Mouse (Mus musculus) MEL (cell line): ENCODE measurements around the gene Nos1ap. TPM values are rescaled to one million over a fixed set of nuclear protein-coding genes. Genes with fewer than 3 reads are reported as not detected.

Experiments
- DNase-seq: peaks from one replicate; pipeline ENCODE4 v3.0.0; 2011; ENCODE audit warnings: low read depth, low spot score
- H3K27ac ChIP-seq: 2 replicates; pipeline ENCODE4 v1.5.1; 2012; ENCODE audit warnings: low read depth, mild to moderate bottlenecking, control low read depth, low read length, moderate library complexity; ENCODE audit not compliant: control insufficient read depth
- H3K27me3 ChIP-seq, 2 experiments: fragments of 150-350 bp in 1 of 2; sonication (generic) in 1 of 2; 2 replicates each; pipeline ENCODE4 v1.6.1; 2012; ENCODE audit warnings: low read length in 2 of 2, mild to moderate bottlenecking in 2 of 2, improper control_type of control experiment in 1 of 2, moderate library complexity in 1 of 2; ENCODE audit not compliant: insufficient read depth in 2 of 2, control insufficient read depth in 1 of 2
- H3K36me3 ChIP-seq, 2 experiments: 2 replicates each; pipeline ENCODE4 v1.6.1; 2012 to 2014; ENCODE audit warnings: low read length in 2 of 2, improper control_type of control experiment in 1 of 2, inconsistent platforms in 1 of 2, mild to moderate bottlenecking in 1 of 2; ENCODE audit not compliant: insufficient read depth in 2 of 2, control insufficient read depth in 1 of 2
- H3K4me1 ChIP-seq, 2 experiments: fragments of 150-350 bp in 1 of 2; sonication (generic) in 1 of 2; 2 replicates each; pipeline ENCODE4 v1.6.1; 2012; ENCODE audit warnings: low read length in 2 of 2, improper control_type of control experiment in 1 of 2, mild to moderate bottlenecking in 1 of 2; ENCODE audit not compliant: insufficient read depth in 2 of 2, control insufficient read depth in 1 of 2
- H3K4me3 ChIP-seq, 2 experiments: fragments of 150-350 bp in 1 of 2; sonication (generic) in 1 of 2; 2 replicates each; pipeline ENCODE4 v1.5.1; 2012; ENCODE audit warnings: low read depth in 2 of 2, low read length in 2 of 2, mild to moderate bottlenecking in 2 of 2, moderate library complexity in 2 of 2, control low read depth in 1 of 2, improper control_type of control experiment in 1 of 2; ENCODE audit not compliant: control insufficient read depth in 1 of 2, insufficient read depth in 1 of 2
- H3K79me2 ChIP-seq: 2 replicates; pipeline ENCODE4 v1.6.1; 2012; ENCODE audit warnings: mild to moderate bottlenecking, low read length, moderate library complexity; ENCODE audit not compliant: control insufficient read depth, poor library complexity, insufficient read depth
- H3K9ac ChIP-seq: 2 replicates; pipeline ENCODE4 v1.6.1; 2012; ENCODE audit warnings: low read depth, mild to moderate bottlenecking, control low read depth, low read length, moderate library complexity; ENCODE audit not compliant: control insufficient read depth, poor library complexity, severe bottlenecking
- H3K9me3 ChIP-seq: fragments of 150-350 bp; sonication (generic); replicated peaks from 2 replicates; pipeline ENCODE4 v1.6.1; 2012; ENCODE audit warnings: mild to moderate bottlenecking, low read length, improper control_type of control experiment, moderate library complexity; ENCODE audit not compliant: insufficient read depth
- CHD1 ChIP-seq: IDR thresholded peaks from 2 replicates; pipeline ENCODE4 v1.6.1; 2012; ENCODE audit warnings: low read depth, mild to moderate bottlenecking, inconsistent platforms, low read length, improper control_type of control experiment
- E2F4 ChIP-seq: IDR thresholded peaks from 2 replicates; pipeline ENCODE4 v1.6.1; 2011; ENCODE audit warnings: low read depth, low read length, improper control_type of control experiment, borderline replicate concordance
- ELF1 ChIP-seq: IDR thresholded peaks from 2 replicates; pipeline ENCODE4 v1.6.1; 2014; ENCODE audit warnings: low read depth, mild to moderate bottlenecking, inconsistent platforms, low read length, improper control_type of control experiment, moderate library complexity
- ETS1 ChIP-seq: IDR thresholded peaks from 2 replicates; pipeline ENCODE4 v1.6.1; 2012; ENCODE audit warnings: low read depth, mild to moderate bottlenecking, inconsistent platforms, low read length, improper control_type of control experiment, moderate library complexity
- GABPA ChIP-seq: IDR thresholded peaks from 2 replicates; pipeline ENCODE4 v1.6.1; 2012; ENCODE audit warnings: low read depth, mild to moderate bottlenecking, inconsistent platforms, low read length, improper control_type of control experiment, moderate library complexity
- HCFC1 ChIP-seq: IDR thresholded peaks from 2 replicates; pipeline ENCODE4 v1.6.1; 2012; ENCODE audit warnings: low read depth, mild to moderate bottlenecking, inconsistent platforms, low read length, improper control_type of control experiment, moderate library complexity
- JUND ChIP-seq: IDR thresholded peaks from 2 replicates; pipeline ENCODE4 v1.6.1; 2011; ENCODE audit warnings: low read depth, mild to moderate bottlenecking, improper control_type of control experiment, low read length
- MAFK ChIP-seq: IDR thresholded peaks from 2 replicates; pipeline ENCODE4 v1.6.1; 2011; ENCODE audit warnings: low read depth, mild to moderate bottlenecking, low read length, improper control_type of control experiment, borderline replicate concordance
- MAZ ChIP-seq: IDR thresholded peaks from 2 replicates; pipeline ENCODE4 v1.6.1; 2012; ENCODE audit warnings: low read depth, mild to moderate bottlenecking, inconsistent platforms, low read length, improper control_type of control experiment
- MEF2A ChIP-seq: IDR thresholded peaks from 2 replicates; pipeline ENCODE4 v1.6.1; 2014; ENCODE audit warnings: low read depth, mild to moderate bottlenecking, inconsistent platforms, low read length, improper control_type of control experiment; ENCODE audit not compliant: poor library complexity, insufficient replicate concordance, severe bottlenecking; ENCODE audit errors: extremely low read depth
- MYC ChIP-seq: IDR thresholded peaks from 2 replicates; pipeline ENCODE4 v1.6.1; 2011; ENCODE audit warnings: low read depth, mild to moderate bottlenecking, low read length, improper control_type of control experiment, moderate library complexity
- NRF1 ChIP-seq: IDR thresholded peaks from 2 replicates; pipeline ENCODE4 v1.6.1; 2014; ENCODE audit warnings: low read depth, mild to moderate bottlenecking, inconsistent platforms, low read length, improper control_type of control experiment, moderate library complexity; ENCODE audit not compliant: poor library complexity, insufficient read depth, severe bottlenecking
- SIN3A ChIP-seq: IDR thresholded peaks from 2 replicates; pipeline ENCODE4 v1.6.1; 2012; ENCODE audit warnings: low read length, improper control_type of control experiment, inconsistent platforms
- TAL1 ChIP-seq: IDR thresholded peaks from 2 replicates; pipeline ENCODE4 v1.6.1; 2012; ENCODE audit warnings: mild to moderate bottlenecking, inconsistent platforms, low read length, moderate library complexity, mixed read lengths
- TBP ChIP-seq: IDR thresholded peaks from 2 replicates; pipeline ENCODE4 v1.8.0; 2011; ENCODE audit warnings: low read depth, low read length, improper control_type of control experiment
- TCF12 ChIP-seq: IDR thresholded peaks from 2 replicates; pipeline ENCODE4 v1.6.1; 2014; ENCODE audit warnings: low read depth, mild to moderate bottlenecking, inconsistent platforms, low read length, improper control_type of control experiment, moderate library complexity
- ZC3H11A ChIP-seq: IDR thresholded peaks from 2 replicates; pipeline ENCODE4 v1.6.1; 2012; ENCODE audit warnings: low read depth, mild to moderate bottlenecking, inconsistent platforms, low read length, improper control_type of control experiment
- ZMIZ1 ChIP-seq: IDR thresholded peaks from 2 replicates; pipeline ENCODE4 v1.6.1; 2012; ENCODE audit warnings: low read depth, mild to moderate bottlenecking, inconsistent platforms, low read length, improper control_type of control experiment, moderate library complexity
- polyA plus RNA-seq, 2 experiments: library from polyadenylated mRNA; stranded (reverse) in 1 of 2; unstranded in 1 of 2; fragments of >175 nt in 1 of 2; fragments of >200 nt in 1 of 2; gene quantifications; 2 replicates each; pipeline versions ENCODE4 v1.2.1 to v1.2.4; 2012; ENCODE audit warnings: low replicate concordance in 2 of 2, low read depth in 1 of 2; ENCODE audit not compliant: insufficient read length in 2 of 2, insufficient read depth in 1 of 2, missing spikeins in 1 of 2
- total RNA-seq: library from RNA; depleted of rRNA; stranded (reverse); fragments of 300-350 nt; gene quantifications from 2 replicates; pipeline ENCODE4 v1.2.3, GENCODE M21; 2012

Gene Nos1ap
- total and polyA plus RNA-seq, 3 experiments: 0.62 to 2.4 TPM; not detected in 1

GRCm38 (mm10) chr1:170332775-170333174, 256.9 kb downstream of the Nos1ap start:
- Histone ChIP-seq H3K27ac (no peak overlapping the region), H3K36me3 (no peaks in the 10 kb centered on the region), H3K4me1 (no peaks in the 10 kb centered on the region), H3K9me3 (no peaks in the 10 kb centered on the region), H3K27me3 (no peaks in the 10 kb centered on the region), H3K79me2 (no peaks in the 10 kb centered on the region), H3K9ac (no peak overlapping the region), H3K4me3 (no peak overlapping the region)
- DNase-seq: no peak
- no peak for TF ChIP-seq E2F4
- no peak for TF ChIP-seq ETS1
- TF ChIP-seq JUND: no peak
- TF ChIP-seq TCF12: no peak
- TF ChIP-seq TBP: no peak
- TF ChIP-seq MYC: no peak
- TF ChIP-seq MAFK: no peak
- no peak for TF ChIP-seq ELF1
- no peak for TF ChIP-seq MEF2A
- TF ChIP-seq MAZ: no peak
- TF ChIP-seq GABPA: no peak
- TF ChIP-seq CHD1: no peak
- TF ChIP-seq HCFC1: no peak
- no peak for TF ChIP-seq ZC3H11A
- no peak for TF ChIP-seq NRF1
- no peak for TF ChIP-seq SIN3A

- Histone ChIP-seq H3K4me1 (no peaks in the 10 kb centered on the region), H3K27me3 (no peaks in the 10 kb centered on the region), H3K36me3 (no peaks in the 10 kb centered on the region), H3K4me3 (no peak overlapping the region), H3K9ac (no peak overlapping the region)
- no peak for TF ChIP-seq TAL1
- TF ChIP-seq GABPA: no peak
- no peak for TF ChIP-seq TCF12
- TF ChIP-seq ZMIZ1: no peak
- TF ChIP-seq, all 39 proteins: peak for 0
- H3K27ac ChIP-seq: no peak overlapping the region
- DNase-seq: no peak
- no peaks in the 10 kb centered on the region for H3K9me3 ChIP-seq
- no peaks in the 10 kb centered on the region for H3K79me2 ChIP-seq
Measured at GRCm38 (mm10) chr1:170331926-170332325, 257.7 kb downstream of the Nos1ap start.
